Mouse (Mus musculus) bone marrow, adult 2 months (tissue): Measurements from ENCODE around the gene Otulin.

ENCODE experiments used
- CTCF ChIP-seq: fragments of 200-500 bp; IDR thresholded peaks from 2 replicates; pipeline ENCODE4 v1.5.1; 2011; ENCODE audit warnings: low read length, control low read depth; ENCODE audit not compliant: control insufficient read depth, insufficient read depth
- POLR2A ChIP-seq: fragments of 200-500 bp; IDR thresholded peaks from 2 replicates; pipeline ENCODE4 v1.6.1; 2011; ENCODE audit warnings: low read depth, mild to moderate bottlenecking, control low read depth, low read length, borderline replicate concordance; ENCODE audit not compliant: control insufficient read depth

DNA sequence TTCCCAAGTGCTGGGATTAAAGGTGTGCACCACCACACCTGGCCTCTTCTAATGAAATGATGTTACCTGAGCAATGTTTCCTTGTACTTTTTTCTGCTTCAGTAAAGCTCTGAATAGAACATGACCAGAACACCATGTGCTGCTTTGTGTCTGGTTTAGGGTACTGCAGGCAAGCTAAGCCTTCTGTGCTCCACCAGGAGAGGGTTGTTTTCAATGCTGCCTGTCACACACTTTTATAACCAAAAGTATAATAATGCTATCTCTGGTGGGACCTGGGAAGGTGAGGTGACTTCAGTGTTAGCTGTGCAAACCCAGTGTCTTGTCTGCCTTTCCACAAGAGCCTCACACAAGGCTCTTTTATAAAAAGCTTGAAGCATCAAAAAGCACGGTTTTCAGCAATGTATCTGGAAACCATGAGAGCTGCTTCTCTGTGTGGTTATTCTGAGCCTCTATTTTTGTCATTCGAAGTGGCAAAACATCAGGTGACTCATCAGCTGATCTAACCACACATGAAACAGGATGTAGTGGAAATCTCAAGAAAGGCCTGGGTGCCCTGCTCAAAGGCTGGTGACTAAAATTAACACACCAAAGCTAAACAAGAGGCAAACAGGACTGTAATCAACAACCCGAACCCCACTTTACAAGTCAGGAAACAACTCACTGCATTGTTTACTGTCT is 33.9 kb downstream of the Otulin start:
- TF ChIP-seq POLR2A = no peak
- no peak for TF ChIP-seq CTCF
